Mouse (Mus musculus) liver, adult 2 months (tissue): ENCODE measurements around the gene Fdps.

Experiments
- CTCF ChIP-seq: fragments of 200-500 bp; IDR thresholded peaks from 2 replicates; pipeline ENCODE4 v1.5.1; 2011; ENCODE audit warnings: low read depth, low read length, control low read depth
- POLR2A ChIP-seq: fragments of 200-500 bp; IDR thresholded peaks from 2 replicates; pipeline ENCODE4 v1.6.1; 2011; ENCODE audit warnings: low read length, control low read depth; ENCODE audit not compliant: insufficient read depth; ENCODE audit errors: extremely low read depth

DNA sequence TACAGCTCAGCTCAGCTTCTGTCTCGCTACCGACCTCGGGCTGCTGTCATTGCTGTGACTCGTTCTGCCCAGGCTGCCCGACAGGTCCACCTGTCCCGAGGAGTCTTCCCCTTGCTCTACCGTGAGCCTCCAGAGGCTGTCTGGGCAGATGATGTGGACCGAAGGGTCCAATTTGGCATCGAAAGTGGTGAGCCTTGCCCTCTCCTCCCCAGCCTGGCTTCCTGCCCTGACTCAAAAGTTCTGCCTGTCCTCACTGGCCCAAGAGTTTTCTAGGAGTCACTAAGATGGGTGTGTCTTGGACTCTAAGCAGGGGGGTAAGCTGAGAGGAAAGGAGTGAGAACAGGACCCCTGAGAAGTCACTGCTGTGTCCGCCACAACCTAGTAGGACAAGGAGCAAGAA, 43.1 kb upstream of the Fdps start:
- no peak for TF ChIP-seq CTCF
- TF ChIP-seq POLR2A = no peak
